Mouse (Mus musculus) G1E (cell line): ENCODE data around the gene Cntn2.

ENCODE experiments used
- CTCF ChIP-seq: IDR thresholded peaks from 2 replicates; pipeline ENCODE4 v1.5.1; 2012; ENCODE audit warnings: low read depth, low read length, inconsistent platforms, mixed read lengths
- GATA2 ChIP-seq: IDR thresholded peaks from 2 replicates; pipeline ENCODE4 v1.6.1; 2012; ENCODE audit warnings: low read depth, low read length, inconsistent platforms, borderline replicate concordance
- POLR2AphosphoS5 ChIP-seq: IDR thresholded peaks from 2 replicates; pipeline ENCODE4 v1.6.1; 2012; ENCODE audit warnings: low read depth, low read length, inconsistent platforms; ENCODE audit not compliant: insufficient replicate concordance
- TAL1 ChIP-seq: conservative IDR thresholded peaks from 2 replicates; pipeline ENCODE4 v1.6.1; 2012; ENCODE audit warnings: low read depth, low read length, inconsistent platforms, mixed read lengths

DNA sequence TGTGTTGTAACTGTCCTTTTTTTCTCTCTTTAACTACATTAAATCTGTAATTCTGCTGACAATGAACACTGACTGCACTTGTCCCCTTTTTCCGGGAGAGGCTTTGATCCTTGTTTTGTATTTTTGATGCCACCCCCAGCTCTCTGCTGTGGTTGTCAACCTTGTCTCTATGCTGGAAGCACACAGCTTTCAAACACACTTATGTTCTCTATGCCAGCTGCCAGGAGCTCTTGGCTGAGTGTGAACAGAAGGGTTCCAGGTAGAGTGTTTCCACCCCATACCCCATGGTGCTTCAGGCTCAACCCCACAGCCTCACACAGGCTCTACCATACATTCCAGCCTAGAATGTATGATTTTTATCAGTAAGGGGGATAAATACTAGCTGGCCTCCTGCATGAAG is 68.6 kb downstream of the Cntn2 start:
- TF ChIP-seq CTCF (no peak), POLR2AphosphoS5 (no peak), GATA2 (no peak), TAL1 (no peak)
